Mouse (Mus musculus) T-cell, adult 66 days (primary cell): Measurements from ENCODE around the gene Retnla. TPM values are rescaled to one million over a fixed set of nuclear protein-coding genes. Genes with fewer than 3 reads are reported as not detected.

ENCODE experiments used
- total RNA-seq, 2 experiments: library from RNA; stranded (reverse); gene quantifications; 3 replicates in 1 of 2; 4 replicates in 1 of 2; pipeline ENCODE4 v1.2.4; 2023

The Retnla gene
- total RNA-seq, result not detected

GRCm38 (mm10) chr16:48842266-48842665 is at the start of gene Retnla:
Gene Retnla, plus strand, starts transcription at chr16:48842551.

GRCm38 (mm10) chr16:48816695-48817094 is 25.7 kb upstream of the Retnla start, which contains the start of gene Retnlb:
Gene Retnlb, plus strand, starts transcription at chr16:48816856.

GRCm38 (mm10) chr16:48872321-48872720 is 30.0 kb downstream of the Retnla start, which contains the start of gene Retnlg:
Gene Retnlg, plus strand, starts transcription at chr16:48872621.

Other genes starting within 250 kb of the Retnla start
- gene Trat1, start 70.5 kb upstream of the Retnla start, total RNA-seq, result 10 to 100 TPM; 69.2 to 71.7 TPM
- gene Retnlb, start 25.7 kb upstream of the Retnla start, total RNA-seq, result not detected
- 1 to 10 TPM; 2.1 to 2.5 TPM for gene Retnlg, start 30.1 kb downstream of the Retnla start, total RNA-seq
- gene Dzip3, start 151.6 kb downstream of the Retnla start, total RNA-seq, result 10 to 100 TPM in 1 of 2 experiments, 1 to 10 TPM in 1; 8.8 to 14.9 TPM
- 10 to 100 TPM in 1 of 2 experiments, 1 to 10 TPM in 1; 7.2 to 11.7 TPM for gene Cip2a, start 151.6 kb downstream of the Retnla start, total RNA-seq
- gene Myh15, start 214.9 kb downstream of the Retnla start, total RNA-seq, result under 1 TPM in 1 of 2 experiments, not detected in 1; 0.09 TPM